Mouse (Mus musculus) limb, embryonic 14.5 days (tissue): ENCODE measurements around the gene Pa2g4. TPM values are rescaled to one million over a fixed set of nuclear protein-coding genes. Genes with fewer than 3 reads are reported as not detected.

Experiments used
- ATAC-seq: fragments of 200-750 bp; cut with Nextera tagmentation; 2 replicates; pipeline ENCODE4 v1.8.0; 2017; ENCODE audit warnings: low read depth, moderate number of reproducible peaks, moderate TSS enrichment; ENCODE audit not compliant: low FRiP score
- DNase-seq: peaks from one replicate; pipeline ENCODE4 v3.0.0-alpha.2; 2015; ENCODE audit warnings: low spot score
- H3K27ac ChIP-seq: fragments of 300-500 bp; sonication (generic); replicated peaks from 2 replicates; pipeline ENCODE4 v1.5.1; 2014; ENCODE audit warnings: low read depth, mild to moderate bottlenecking, low read length, moderate library complexity, mixed read lengths
- H3K27me3 ChIP-seq: fragments of 300-500 bp; sonication (generic); 2 replicates; pipeline ENCODE4 v1.6.1; 2014; ENCODE audit warnings: low read length, mixed read lengths; ENCODE audit not compliant: control insufficient read depth, insufficient read depth
- H3K36me3 ChIP-seq: fragments of 300-500 bp; sonication (generic); 2 replicates; pipeline ENCODE4 v1.6.1; 2014; ENCODE audit warnings: mild to moderate bottlenecking, low read length, moderate library complexity, mixed read lengths; ENCODE audit not compliant: control insufficient read depth, insufficient read depth
- H3K4me1 ChIP-seq: fragments of 300-500 bp; sonication (generic); 2 replicates; pipeline ENCODE4 v1.6.1; 2014; ENCODE audit warnings: antibody characterized with exemption, low read length, mixed read lengths; ENCODE audit not compliant: control insufficient read depth, insufficient read depth
- H3K4me2 ChIP-seq: fragments of 300-500 bp; sonication (generic); replicated peaks from 2 replicates; pipeline ENCODE4 v1.6.1; 2014; ENCODE audit warnings: low read depth, mild to moderate bottlenecking, low read length, moderate library complexity; ENCODE audit not compliant: severe bottlenecking
- H3K4me3 ChIP-seq: fragments of 300-500 bp; sonication (generic); replicated peaks from 2 replicates; pipeline ENCODE4 v1.5.1; 2014; ENCODE audit warnings: low read length
- H3K9ac ChIP-seq: fragments of 300-500 bp; sonication (generic); 2 replicates; pipeline ENCODE4 v1.6.1; 2014; ENCODE audit warnings: mild to moderate bottlenecking, low read depth, low read length, moderate library complexity; ENCODE audit not compliant: severe bottlenecking
- H3K9me3 ChIP-seq: fragments of 300-500 bp; sonication (generic); 2 replicates; pipeline ENCODE4 v1.6.1; 2016; ENCODE audit warnings: low read length; ENCODE audit not compliant: control insufficient read depth
- POLR2A ChIP-seq: fragments of 200-500 bp; IDR thresholded peaks from 2 replicates; pipeline ENCODE4 v1.8.0; 2012; ENCODE audit warnings: inconsistent platforms, mild to moderate bottlenecking, moderate library complexity, borderline replicate concordance; ENCODE audit not compliant: insufficient read depth, insufficient read length; ENCODE audit errors: extremely low read depth
- WGBS: fragments of 180-500 bp; shearing (Covaris S2); extraction: QIAGEN DNeasy Blood & Tissue Kit; methylation state at CpG from one replicate; pipeline ENCODE4 v1.1.7; 2014; 5-methylcytosine and 5-hydroxymethylcytosine counted together
- polyA plus RNA-seq, 2 experiments: library from polyadenylated mRNA; depleted of rRNA in 1 of 2; stranded (reverse) in 1 of 2; unstranded in 1 of 2; fragments of >200 nt; fragmentation: Nextera tagmentation in 1 of 2; extraction: Ambion mirVana in 1 of 2; gene quantifications; 2 replicates each; pipeline versions ENCODE4 v1.2.1 to v1.2.3; 2012 to 2014

Gene Pa2g4
- polyA plus RNA-seq, 2 experiments: 186 to 210 TPM

DNA sequence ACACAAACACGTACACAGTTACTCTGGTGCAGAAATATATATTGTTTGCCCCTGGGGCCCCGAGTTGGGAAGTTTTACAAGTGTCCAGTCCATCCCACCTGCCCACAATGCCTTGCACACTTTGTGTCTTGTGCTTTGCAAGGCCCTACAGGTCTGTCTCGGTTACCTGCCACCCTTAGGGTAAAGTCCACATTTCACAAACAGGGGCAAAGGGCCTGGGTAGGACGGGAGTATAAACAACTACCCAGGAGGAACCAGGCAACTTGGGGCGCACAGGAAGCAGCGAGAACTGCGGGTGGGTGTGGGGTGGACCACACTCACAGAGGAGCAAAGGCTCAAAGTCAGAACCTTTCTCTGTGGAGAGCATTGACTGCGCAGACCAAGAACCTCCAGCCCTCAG, 21.9 kb upstream of the Pa2g4 start:
- DNase-seq: no peak
- peak overlapping the region; percentile 62 for H3K4me3 ChIP-seq
- H3K4me1 ChIP-seq: peaks cover 7% of the 10 kb centered on the region; the same call in 1 of the 2 replicates
- H3K36me3 ChIP-seq: no peaks in the 10 kb centered on the region
- no peaks in the 10 kb centered on the region for H3K9me3 ChIP-seq
- H3K9ac ChIP-seq: no peak overlapping the region
- no peak for ATAC-seq
- peak overlapping the region; percentile 99 for H3K4me2 ChIP-seq
- no peak for TF ChIP-seq POLR2A
- H3K27me3 ChIP-seq: peaks cover 31% of the 10 kb centered on the region
- WGBS: 46% methylated on average over 8 of the region's 8 CpGs
- H3K27ac ChIP-seq: no peak overlapping the region

DNA sequence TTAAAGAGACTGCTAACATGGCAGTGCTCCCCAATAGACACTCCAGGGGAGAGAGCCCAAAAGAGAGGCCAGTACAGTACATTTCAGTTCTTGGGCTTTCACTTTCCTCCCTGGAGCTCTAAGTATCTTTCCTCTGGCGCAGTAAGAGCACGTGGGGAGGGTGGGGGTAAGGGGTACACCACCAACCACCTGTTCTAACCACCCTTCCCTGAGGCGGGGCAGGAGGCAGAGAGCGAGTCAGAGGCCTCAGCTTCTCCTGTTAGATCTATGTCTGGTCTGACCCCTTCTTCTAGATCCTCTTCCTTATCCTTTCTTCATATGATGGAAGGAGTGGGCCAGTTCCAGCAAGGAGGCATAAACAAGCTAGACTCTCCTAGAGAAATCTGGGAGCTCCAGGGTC, 21.3 kb upstream of the Pa2g4 start:
- no peak overlapping the region; the same call in 1 of the 2 replicates for H3K4me3 ChIP-seq
- H3K27me3 ChIP-seq: peaks cover 31% of the 10 kb centered on the region
- H3K27ac ChIP-seq: no peak overlapping the region
- H3K9me3 ChIP-seq: no peaks in the 10 kb centered on the region
- ATAC-seq (no peak), DNase-seq (no peak)
- H3K4me2 ChIP-seq: peak overlapping the region; percentile 99
- no peak for TF ChIP-seq POLR2A
- H3K9ac ChIP-seq: no peak overlapping the region
- peaks cover 7% of the 10 kb centered on the region; the same call in 1 of the 2 replicates for H3K4me1 ChIP-seq
- WGBS: 47% methylated on average over 4 of the region's 4 CpGs
- no peaks in the 10 kb centered on the region for H3K36me3 ChIP-seq

- ATAC-seq: no peak
- Histone ChIP-seq H3K4me1 (peaks cover 7% of the 10 kb centered on the region; the same call in 1 of the 2 replicates), H3K27me3 (peaks cover 31% of the 10 kb centered on the region), H3K9me3 (no peaks in the 10 kb centered on the region), H3K36me3 (no peaks in the 10 kb centered on the region), H3K9ac (no peak overlapping the region), H3K4me2 (peak overlapping the region; percentile 99; the same call in 1 of the 2 replicates), H3K4me3 (no peak overlapping the region; the same call in 1 of the 2 replicates), H3K27ac (no peak overlapping the region)
- no peak for TF ChIP-seq POLR2A
- 8% methylated on average over 1 of the region's 1 CpGs for WGBS
- DNase-seq: no peak
Measured at GRCm38 (mm10) chr10:128586546-128586945, 20.8 kb upstream of the Pa2g4 start.

DNA sequence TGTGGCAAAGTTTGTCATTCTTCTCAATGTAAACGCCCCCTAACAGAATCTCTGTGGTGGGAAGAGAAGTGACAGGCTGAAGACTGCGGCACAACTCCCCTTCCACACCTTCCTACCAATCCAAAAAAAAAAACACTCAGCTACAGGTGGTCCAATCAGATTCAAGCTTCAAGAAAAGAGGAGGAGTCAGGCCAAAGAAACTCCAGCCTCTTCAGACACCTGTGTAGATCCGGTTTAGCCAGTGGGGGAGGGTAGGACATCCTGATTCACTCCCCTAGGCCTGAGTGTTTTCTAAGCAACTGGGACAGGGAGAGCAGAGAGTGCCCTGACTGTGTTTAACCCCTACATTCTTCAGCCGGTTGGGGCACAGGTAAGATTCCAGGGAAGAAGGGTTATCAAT, 18.6 kb upstream of the Pa2g4 start:
- Histone ChIP-seq H3K9me3 (no peaks in the 10 kb centered on the region), H3K4me1 (peaks cover 7% of the 10 kb centered on the region; the same call in 1 of the 2 replicates), H3K27ac (no peak overlapping the region), H3K4me3 (no peak overlapping the region), H3K9ac (no peak overlapping the region), H3K36me3 (no peaks in the 10 kb centered on the region), H3K4me2 (no peak overlapping the region), H3K27me3 (peaks cover 26% of the 10 kb centered on the region)
- ATAC-seq (no peak), DNase-seq (peak; percentile 66)
- TF ChIP-seq POLR2A: no peak
- 12% methylated on average over 4 of the region's 4 CpGs for WGBS

GRCm38 (mm10) chr10:128583644-128584043, 17.9 kb upstream of the Pa2g4 start:
- Histone ChIP-seq H3K4me2 (no peak overlapping the region), H3K27ac (no peak overlapping the region), H3K36me3 (no peaks in the 10 kb centered on the region), H3K4me1 (peaks cover 3% of the 10 kb centered on the region; the same call in 1 of the 2 replicates), H3K4me3 (no peak overlapping the region), H3K9me3 (no peaks in the 10 kb centered on the region), H3K27me3 (peaks cover 19% of the 10 kb centered on the region), H3K9ac (no peak overlapping the region)
- TF ChIP-seq POLR2A: no peak
- ATAC-seq (no peak), DNase-seq (no peak)
- 19% methylated on average over 7 of the region's 7 CpGs for WGBS

- DNase-seq (no peak), ATAC-seq (no peak)
- Histone ChIP-seq H3K4me1 (no peaks in the 10 kb centered on the region), H3K4me3 (no peak overlapping the region), H3K27me3 (no peaks in the 10 kb centered on the region), H3K27ac (no peak overlapping the region), H3K4me2 (no peak overlapping the region), H3K36me3 (0 out of 2 replicates have a peak, but pooled peaks cover 3% of the 10 kb centered on the region), H3K9ac (no peak overlapping the region), H3K9me3 (no peaks in the 10 kb centered on the region)
- no peak for TF ChIP-seq POLR2A
- WGBS: 69% methylated on average over 4 of the region's 4 CpGs
Measured at GRCm38 (mm10) chr10:128579731-128580130, 13.9 kb upstream of the Pa2g4 start.
